Mouse (Mus musculus) MEL (cell line): ENCODE measurements around the gene Actr8.

Experiments
- CTCF ChIP-seq, 3 experiments: IDR thresholded peaks in 2 of 3; conservative IDR thresholded peaks in 1 of 3; 2 replicates each; pipeline ENCODE4 v1.5.1; 2011 to 2012; ENCODE audit warnings: low read length in 3 of 3, low read depth in 2 of 3, mild to moderate bottlenecking in 2 of 3, improper control_type of control experiment in 1 of 3, inconsistent platforms in 1 of 3, mixed read lengths in 1 of 3, moderate library complexity in 1 of 3; ENCODE audit not compliant: control insufficient read depth in 1 of 3, insufficient read depth in 1 of 3, poor library complexity in 1 of 3, severe bottlenecking in 1 of 3
- EP300 ChIP-seq, 2 experiments: IDR thresholded peaks; 2 replicates each; pipeline ENCODE4 v1.6.1; 2011; ENCODE audit warnings: improper control_type of control experiment in 2 of 2, low read length in 2 of 2, low read depth in 1 of 2, mild to moderate bottlenecking in 1 of 2
- ETS1 ChIP-seq: IDR thresholded peaks from 2 replicates; pipeline ENCODE4 v1.6.1; 2012; ENCODE audit warnings: low read depth, mild to moderate bottlenecking, inconsistent platforms, low read length, improper control_type of control experiment, moderate library complexity
- JUND ChIP-seq: IDR thresholded peaks from 2 replicates; pipeline ENCODE4 v1.6.1; 2011; ENCODE audit warnings: low read depth, mild to moderate bottlenecking, improper control_type of control experiment, low read length
- MXI1 ChIP-seq: IDR thresholded peaks from 2 replicates; pipeline ENCODE4 v1.6.1; 2011; ENCODE audit warnings: mild to moderate bottlenecking, low read depth, low read length, improper control_type of control experiment
- POLR2A ChIP-seq, 2 experiments: IDR thresholded peaks; 2 replicates each; pipeline ENCODE4 v1.6.1; 2011 to 2012; ENCODE audit warnings: low read length in 2 of 2, mild to moderate bottlenecking in 2 of 2, control low read depth in 1 of 2, improper control_type of control experiment in 1 of 2, low read depth in 1 of 2, moderate library complexity in 1 of 2; ENCODE audit not compliant: control insufficient read depth in 1 of 2, insufficient read depth in 1 of 2, poor library complexity in 1 of 2
- RCOR1 ChIP-seq: IDR thresholded peaks from 2 replicates; pipeline ENCODE4 v1.6.1; 2012; ENCODE audit warnings: low read depth, mild to moderate bottlenecking, inconsistent platforms, low read length, improper control_type of control experiment
- UBTF ChIP-seq: IDR thresholded peaks from 2 replicates; pipeline ENCODE4 v1.6.1; 2012; ENCODE audit warnings: low read depth, mild to moderate bottlenecking, inconsistent platforms, low read length, improper control_type of control experiment, moderate library complexity, borderline replicate concordance; ENCODE audit not compliant: insufficient read depth
- ZC3H11A ChIP-seq: IDR thresholded peaks from 2 replicates; pipeline ENCODE4 v1.6.1; 2012; ENCODE audit warnings: low read depth, mild to moderate bottlenecking, inconsistent platforms, low read length, improper control_type of control experiment
- ZNF384 ChIP-seq: IDR thresholded peaks from 2 replicates; pipeline ENCODE4 v1.6.1; 2012; ENCODE audit warnings: low read depth, mild to moderate bottlenecking, inconsistent platforms, low read length, improper control_type of control experiment

DNA sequence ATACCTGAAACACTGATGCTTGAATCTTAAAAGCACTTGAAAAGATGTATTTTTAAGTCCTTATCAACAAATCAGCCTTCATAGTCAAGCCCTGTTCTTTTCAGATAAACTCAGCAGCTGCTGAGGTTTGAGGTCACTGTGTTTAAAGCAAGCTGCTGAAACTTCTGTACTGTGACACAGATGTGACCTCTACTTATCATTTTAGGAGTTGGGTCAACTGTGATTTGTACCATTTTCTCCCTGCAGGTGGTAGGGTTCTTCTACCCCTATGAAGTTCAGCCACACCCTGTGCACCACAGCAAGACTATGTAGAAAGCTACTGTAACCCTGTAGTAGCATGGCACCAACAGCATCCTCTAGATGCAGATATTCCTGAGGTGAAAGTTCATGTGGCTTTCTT lies 19.2 kb downstream of the Actr8 start:
- no peak; the same call in 1 of the 2 replicates for TF ChIP-seq RCOR1
- TF ChIP-seq ZNF384: no peak
- TF ChIP-seq POLR2A (IDR thresholded peaks at IDR 0.05; ENCODE audit: control insufficient read depth in 1 of 2, insufficient read depth in 1 of 2, low read depth in 1 of 2, low read length in 2 of 2, poor library complexity in 1 of 2): no peak
- no peak for TF ChIP-seq CTCF (IDR thresholded peaks at IDR 0.05 in 2 of 3, conservative IDR thresholded peaks at IDR 0.05 in 1 of 3; ENCODE audit: control insufficient read depth in 1 of 3, insufficient read depth in 1 of 3, low read depth in 2 of 3, low read length in 3 of 3, poor library complexity in 1 of 3, severe bottlenecking in 1 of 3)
- no peak for TF ChIP-seq ZC3H11A
- no peak for TF ChIP-seq UBTF
- TF ChIP-seq ETS1: no peak
- TF ChIP-seq JUND: no peak
- no peak for TF ChIP-seq MXI1
- TF ChIP-seq EP300 (IDR thresholded peaks at IDR 0.05; ENCODE audit: low read depth in 1 of 2, low read length in 2 of 2): no peak
